Mouse (Mus musculus) G1E (cell line): ENCODE data around the gene Cenpu.

Experiments used
- CTCF ChIP-seq: IDR thresholded peaks from 2 replicates; pipeline ENCODE4 v1.5.1; 2012; ENCODE audit warnings: low read depth, low read length, inconsistent platforms, mixed read lengths
- GATA1 ChIP-seq: IDR thresholded peaks from 2 replicates; pipeline ENCODE4 v1.6.1; 2012; ENCODE audit warnings: borderline replicate concordance, low read length, inconsistent platforms, mixed read lengths
- POLR2AphosphoS5 ChIP-seq: IDR thresholded peaks from 2 replicates; pipeline ENCODE4 v1.6.1; 2012; ENCODE audit warnings: low read depth, low read length, inconsistent platforms; ENCODE audit not compliant: insufficient replicate concordance
- TAL1 ChIP-seq: conservative IDR thresholded peaks from 2 replicates; pipeline ENCODE4 v1.6.1; 2012; ENCODE audit warnings: low read depth, low read length, inconsistent platforms, mixed read lengths

DNA sequence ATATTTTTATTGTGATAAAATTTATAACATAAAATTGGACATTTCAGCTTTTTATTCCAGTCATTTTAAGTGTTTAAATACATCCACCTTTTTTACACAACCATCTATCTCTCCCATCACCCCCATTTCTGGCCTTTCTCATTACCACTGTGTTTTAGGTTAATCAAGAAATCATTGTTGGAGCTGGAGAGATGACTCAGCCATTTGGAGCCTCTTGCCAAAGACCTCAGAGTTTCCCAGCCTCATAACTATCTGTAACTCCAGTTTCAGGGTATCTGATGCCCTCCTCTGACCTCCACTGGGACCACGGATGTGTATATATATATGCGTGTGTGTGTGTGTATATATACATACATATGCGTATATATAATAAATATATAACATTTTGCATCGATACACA lies 799 bp upstream of the Cenpu start:
- TF ChIP-seq CTCF (no peak), GATA1 (no peak), TAL1 (no peak), POLR2AphosphoS5 (no peak)
